Mouse (Mus musculus): Measurements from ENCODE around the gene Hsd17b1. TPM values are rescaled to one million over a fixed set of nuclear protein-coding genes. Genes with fewer than 3 reads are reported as not detected.
"Not testable (repeated sequence)": the region's sequence is repeated elsewhere in the genome, so short reads cannot be mapped to it uniquely, and the experiment has no call there.

Hsd17b1 gene
- polyA plus RNA-seq, 1 experiment from 2014 or later, result not detected

DNA sequence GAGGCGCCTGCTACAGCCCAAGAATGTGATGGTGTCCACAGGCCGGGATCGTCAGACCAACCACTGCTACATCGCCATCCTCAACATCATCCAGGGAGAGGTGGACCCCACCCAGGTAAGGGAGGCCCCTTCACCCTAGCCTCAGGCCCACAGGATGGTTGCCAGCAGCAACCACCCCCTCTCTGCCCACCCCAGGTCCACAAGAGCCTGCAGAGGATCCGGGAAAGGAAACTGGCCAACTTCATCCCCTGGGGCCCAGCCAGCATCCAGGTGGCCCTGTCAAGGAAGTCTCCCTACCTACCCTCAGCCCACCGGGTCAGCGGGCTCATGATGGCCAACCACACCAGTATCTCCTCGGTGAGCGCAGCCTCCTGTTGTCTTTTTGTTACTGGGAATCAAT, 46.8 kb downstream of the Hsd17b1 start:
- not testable (repeated sequence) for H3K9ac ChIP-seq (replicated peaks; ENCODE audit: low read length); DNase-seq (ENCODE audit: low spot score); ATAC-seq (replicated peaks; ENCODE audit: insufficient number of reproducible peaks, low FRiP score, low TSS enrichment, low read depth); H3K4me3 ChIP-seq (ENCODE audit: low read depth, low read length); H3K4me2 ChIP-seq (ENCODE audit: low read depth, low read length); H3K36me3 ChIP-seq (replicated peaks; ENCODE audit: control insufficient read depth, insufficient read depth, low read depth, low read length); H3K4me1 ChIP-seq (ENCODE audit: control insufficient read depth, insufficient read depth, low read length); H3K27me3 ChIP-seq (ENCODE audit: control insufficient read depth, insufficient read depth, low read length); H3K27ac ChIP-seq (replicated peaks; ENCODE audit: low read depth, low read length); H3K9me3 ChIP-seq (replicated peaks; ENCODE audit: control insufficient read depth, low read length)
- WGBS, result 96% methylated on average over 7 of the region's 9 CpGs

DNA sequence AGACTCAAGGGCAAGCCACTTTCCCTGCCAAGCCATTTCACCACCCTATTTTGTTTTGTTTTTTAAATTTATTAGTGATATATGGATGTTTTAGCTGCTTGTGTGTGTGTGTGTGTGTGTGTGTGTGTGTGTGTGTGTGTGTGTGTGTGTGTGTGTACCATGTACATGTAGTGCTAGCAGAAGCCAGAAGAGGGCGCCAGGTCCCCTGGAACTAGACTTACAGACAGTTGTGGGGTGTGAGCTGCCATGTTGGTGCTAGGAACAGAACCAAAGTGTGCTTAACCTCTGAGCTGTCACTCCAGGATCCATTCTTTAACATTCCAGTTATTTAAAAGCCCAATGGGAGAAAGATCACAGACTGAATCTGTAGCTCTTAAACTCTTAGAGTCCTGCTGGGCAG, 48.9 kb downstream of the Hsd17b1 start:
- H3K4me1 ChIP-seq (ENCODE audit: control insufficient read depth, insufficient read depth, low read length), result no peaks in the 10 kb centered on the region
- no peak overlapping the region for H3K4me2 ChIP-seq (ENCODE audit: low read depth, low read length)
- DNase-seq (ENCODE audit: low spot score) (no peak), ATAC-seq (replicated peaks; ENCODE audit: insufficient number of reproducible peaks, low FRiP score, low TSS enrichment, low read depth) (no peak)
- H3K27me3 ChIP-seq (ENCODE audit: control insufficient read depth, insufficient read depth, low read length), result no peaks in the 10 kb centered on the region
- H3K9me3 ChIP-seq (replicated peaks; ENCODE audit: control insufficient read depth, low read length), result no peaks in the 10 kb centered on the region
- H3K4me3 ChIP-seq (ENCODE audit: low read depth, low read length), result no peak overlapping the region
- H3K27ac ChIP-seq (replicated peaks; ENCODE audit: low read depth, low read length), result no peak overlapping the region
- peaks cover 9% of the 10 kb centered on the region for H3K36me3 ChIP-seq (replicated peaks; ENCODE audit: control insufficient read depth, insufficient read depth, low read depth, low read length)
- no peak overlapping the region for H3K9ac ChIP-seq (replicated peaks; ENCODE audit: low read length)
- WGBS, result 89% methylated on average over 1 of the region's 1 CpGs

DNA sequence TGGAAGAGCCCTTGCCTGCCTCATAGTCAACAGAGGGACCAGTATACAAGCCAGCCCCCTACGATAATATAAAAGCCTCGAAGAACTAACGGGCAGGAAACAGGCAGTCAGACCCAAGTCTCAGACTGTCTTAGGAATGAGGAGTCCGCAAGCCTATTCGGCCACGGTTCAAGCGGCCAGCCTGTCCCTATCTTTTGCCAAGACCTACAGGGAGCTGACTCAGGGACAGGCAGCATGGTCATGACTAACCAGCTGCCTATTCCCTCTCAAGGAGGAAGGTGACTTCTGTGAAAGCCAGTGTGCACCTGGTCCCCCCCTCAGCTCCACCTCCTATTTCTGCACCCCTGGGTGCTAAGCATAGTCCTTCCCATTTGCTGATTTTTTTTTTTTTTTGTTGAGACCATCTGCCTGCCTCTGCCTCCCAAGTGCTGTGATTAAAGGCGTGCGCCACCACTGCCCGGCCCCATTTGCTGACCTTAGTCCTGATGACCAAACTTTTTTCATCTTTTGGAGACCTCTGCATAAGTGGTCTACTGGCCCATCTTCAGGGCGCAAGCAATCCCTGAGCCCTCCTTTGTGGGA, 50.9 kb downstream of the Hsd17b1 start:
- no peak overlapping the region for H3K9ac ChIP-seq (replicated peaks; ENCODE audit: low read length)
- H3K4me1 ChIP-seq (ENCODE audit: control insufficient read depth, insufficient read depth, low read length), result no peaks in the 10 kb centered on the region
- peaks cover 9% of the 10 kb centered on the region for H3K36me3 ChIP-seq (replicated peaks; ENCODE audit: control insufficient read depth, insufficient read depth, low read depth, low read length)
- H3K27me3 ChIP-seq (ENCODE audit: control insufficient read depth, insufficient read depth, low read length), result no peaks in the 10 kb centered on the region
- no peak overlapping the region for H3K27ac ChIP-seq (replicated peaks; ENCODE audit: low read depth, low read length)
- H3K9me3 ChIP-seq (replicated peaks; ENCODE audit: control insufficient read depth, low read length), result no peaks in the 10 kb centered on the region
- no peak overlapping the region for H3K4me3 ChIP-seq (ENCODE audit: low read depth, low read length)
- WGBS, result 83% methylated on average over 11 of the region's 11 CpGs
- ATAC-seq (replicated peaks; ENCODE audit: insufficient number of reproducible peaks, low FRiP score, low TSS enrichment, low read depth), result no peak
- DNase-seq (ENCODE audit: low spot score), result no peak
- no peak overlapping the region for H3K4me2 ChIP-seq (ENCODE audit: low read depth, low read length)

Small RNAs within 50 kb of the gene (microRNA-seq; reads per million reads assigned to microRNA genes)
- not detected for gene Mir6928 (ENCODE audit: borderline number of aligned reads)

Other genes starting within 250 kb of the Hsd17b1 start
- 17.9 and 18.1 TPM in 2 replicates for gene Stat5b, start 227.7 kb upstream of the Hsd17b1 start, polyA plus RNA-seq (2014; fragmentation: Nextera tagmentation; extraction: Ambion mirVana)
- gene Stat5a, start 219.1 kb upstream of the Hsd17b1 start, polyA plus RNA-seq (2014; fragmentation: Nextera tagmentation; extraction: Ambion mirVana), result 1.6 and 1.9 TPM in 2 replicates
- 22.5 and 23.5 TPM in 2 replicates for gene Stat3, start 138.9 kb upstream of the Hsd17b1 start, polyA plus RNA-seq (2014; fragmentation: Nextera tagmentation; extraction: Ambion mirVana)
- 14.7 and 16.3 TPM in 2 replicates for gene Cavin1, start 107.5 kb upstream of the Hsd17b1 start, polyA plus RNA-seq (2014; fragmentation: Nextera tagmentation; extraction: Ambion mirVana)
- gene Atp6v0a1, start 69.0 kb upstream of the Hsd17b1 start, polyA plus RNA-seq (2014; fragmentation: Nextera tagmentation; extraction: Ambion mirVana), result 28.0 and 28.4 TPM in 2 replicates
- 3.5 and 5.9 TPM in 2 replicates for gene Naglu, start 8.4 kb upstream of the Hsd17b1 start, polyA plus RNA-seq (2014; fragmentation: Nextera tagmentation; extraction: Ambion mirVana)
- 44.9 and 58.1 TPM in 2 replicates for gene Coasy, start 4.2 kb downstream of the Hsd17b1 start, polyA plus RNA-seq (2014; fragmentation: Nextera tagmentation; extraction: Ambion mirVana)
- 45.7 and 47.9 TPM in 2 replicates for gene Mlx, start 8.9 kb downstream of the Hsd17b1 start, polyA plus RNA-seq (2014; fragmentation: Nextera tagmentation; extraction: Ambion mirVana)
- 61.2 and 62.4 TPM in 2 replicates for gene Psmc3ip, start 17.0 kb downstream of the Hsd17b1 start, polyA plus RNA-seq (2014; fragmentation: Nextera tagmentation; extraction: Ambion mirVana)
- gene Retreg3, start 41.5 kb downstream of the Hsd17b1 start, polyA plus RNA-seq (2014; fragmentation: Nextera tagmentation; extraction: Ambion mirVana), result 10.7 and 12.7 TPM in 2 replicates
- gene Tubg1, start 41.5 kb downstream of the Hsd17b1 start, polyA plus RNA-seq (2014; fragmentation: Nextera tagmentation; extraction: Ambion mirVana), result 91.6 and 98.4 TPM in 2 replicates
- gene Tubg2, start 77.5 kb downstream of the Hsd17b1 start, polyA plus RNA-seq (2014; fragmentation: Nextera tagmentation; extraction: Ambion mirVana), result 7.8 and 8.0 TPM in 2 replicates
- gene Cntnap1, start 92.1 kb downstream of the Hsd17b1 start, polyA plus RNA-seq (2014; fragmentation: Nextera tagmentation; extraction: Ambion mirVana), result 0.28 and 0.39 TPM in 2 replicates
- 3.7 and 5.3 TPM in 2 replicates for gene Plekhh3, start 92.9 kb downstream of the Hsd17b1 start, polyA plus RNA-seq (2014; fragmentation: Nextera tagmentation; extraction: Ambion mirVana)
- gene Ccr10, start 97.0 kb downstream of the Hsd17b1 start, polyA plus RNA-seq (2014; fragmentation: Nextera tagmentation; extraction: Ambion mirVana), result 0.20 TPM in 1 of 2 replicates, not detected in the other
- gene Ezh1, start 148.1 kb downstream of the Hsd17b1 start, polyA plus RNA-seq (2014; fragmentation: Nextera tagmentation; extraction: Ambion mirVana), result 11.6 and 12.4 TPM in 2 replicates
- gene Ramp2, start 167.6 kb downstream of the Hsd17b1 start, polyA plus RNA-seq (2014; fragmentation: Nextera tagmentation; extraction: Ambion mirVana), result 64.8 and 69.3 TPM in 2 replicates
- gene Vps25, start 175.3 kb downstream of the Hsd17b1 start, polyA plus RNA-seq (2014; fragmentation: Nextera tagmentation; extraction: Ambion mirVana), result 114 and 117 TPM in 2 replicates
- 2.4 and 3.5 TPM in 2 replicates for gene Wnk4, start 182.2 kb downstream of the Hsd17b1 start, polyA plus RNA-seq (2014; fragmentation: Nextera tagmentation; extraction: Ambion mirVana)
- 1.6 and 1.8 TPM in 2 replicates for gene Cntd1, start 200.6 kb downstream of the Hsd17b1 start, polyA plus RNA-seq (2014; fragmentation: Nextera tagmentation; extraction: Ambion mirVana)
- gene Coa3, start 200.7 kb downstream of the Hsd17b1 start, polyA plus RNA-seq (2014; fragmentation: Nextera tagmentation; extraction: Ambion mirVana), result 193 and 212 TPM in 2 replicates
- 158 and 160 TPM in 2 replicates for gene Becn1, start 223.9 kb downstream of the Hsd17b1 start, polyA plus RNA-seq (2014; fragmentation: Nextera tagmentation; extraction: Ambion mirVana)
- 150 and 154 TPM in 2 replicates for gene Psme3, start 237.8 kb downstream of the Hsd17b1 start, polyA plus RNA-seq (2014; fragmentation: Nextera tagmentation; extraction: Ambion mirVana)
- 1.2 TPM in 2 replicates for gene Aoc2, start 246.7 kb downstream of the Hsd17b1 start, polyA plus RNA-seq (2014; fragmentation: Nextera tagmentation; extraction: Ambion mirVana)